Mouse (Mus musculus): Measurements from ENCODE around the gene Wee2. TPM values are rescaled to one million over a fixed set of nuclear protein-coding genes. Genes with fewer than 3 reads are reported as not detected.

The Wee2 gene
- polyA plus RNA-seq (2014; fragmentation: Illumina TruSeq; extraction: RNeasy Lipid Tissue Mini Kit (QIAGEN cat#74804); ENCODE audit: low read depth, low replicate concordance): 2.7 TPM

GRCm38 (mm10) chr6:40438936-40439335 lies at the start of gene Wee2:
Wee2 (plus strand) TSS chr6:40439088.

GRCm38 (mm10) chr6:40436047-40436483 lies 2.8 kb upstream of the Wee2 start, which contains the start of gene E330009J07Rik:
E330009J07Rik (minus strand) TSS chr6:40436135.

GRCm38 (mm10) chr6:40470916-40471719 lies 32.2 kb downstream of the Wee2 start, which contains the start of gene Ssbp1:
Ssbp1 (plus strand) TSS chr6:40471352.

GRCm38 (mm10) chr6:40490933-40491332 lies 52.0 kb downstream of the Wee2 start, which contains the start of gene Tas2r137:
Tas2r137 (plus strand) TSS chr6:40491233.

GRCm38 (mm10) chr6:40493229-40493628 lies 54.3 kb downstream of the Wee2 start, which contains the start of gene Tas2r108:
Tas2r108 (plus strand) TSS chr6:40493529.

Other genes starting within 250 kb of the Wee2 start
- gene Agk, start 113.9 kb upstream of the Wee2 start, polyA plus RNA-seq (2014; fragmentation: Illumina TruSeq; extraction: RNeasy Lipid Tissue Mini Kit (QIAGEN cat#74804); ENCODE audit: low read depth, low replicate concordance): 11.9 TPM
- gene E330009J07Rik, start 3.0 kb upstream of the Wee2 start, polyA plus RNA-seq (2014; fragmentation: Illumina TruSeq; extraction: RNeasy Lipid Tissue Mini Kit (QIAGEN cat#74804); ENCODE audit: low read depth, low replicate concordance): 11.1 TPM
- gene Ssbp1, start 32.3 kb downstream of the Wee2 start, polyA plus RNA-seq (2014; fragmentation: Illumina TruSeq; extraction: RNeasy Lipid Tissue Mini Kit (QIAGEN cat#74804); ENCODE audit: low read depth, low replicate concordance): 61.6 TPM
- not detected for gene Tas2r137, start 52.1 kb downstream of the Wee2 start, polyA plus RNA-seq (2014; fragmentation: Illumina TruSeq; extraction: RNeasy Lipid Tissue Mini Kit (QIAGEN cat#74804); ENCODE audit: low read depth, low replicate concordance)
- not detected for gene Tas2r108, start 54.4 kb downstream of the Wee2 start, polyA plus RNA-seq (2014; fragmentation: Illumina TruSeq; extraction: RNeasy Lipid Tissue Mini Kit (QIAGEN cat#74804); ENCODE audit: low read depth, low replicate concordance)
- gene Prss37, start 80.4 kb downstream of the Wee2 start, polyA plus RNA-seq (2014; fragmentation: Illumina TruSeq; extraction: RNeasy Lipid Tissue Mini Kit (QIAGEN cat#74804); ENCODE audit: low read depth, low replicate concordance): 3.7 TPM
- gene Olfr461, start 116.0 kb downstream of the Wee2 start, polyA plus RNA-seq (2014; fragmentation: Illumina TruSeq; extraction: RNeasy Lipid Tissue Mini Kit (QIAGEN cat#74804); ENCODE audit: low read depth, low replicate concordance): not detected
- not detected for gene Olfr460, start 130.4 kb downstream of the Wee2 start, polyA plus RNA-seq (2014; fragmentation: Illumina TruSeq; extraction: RNeasy Lipid Tissue Mini Kit (QIAGEN cat#74804); ENCODE audit: low read depth, low replicate concordance)
- 1.6 TPM for gene Clec5a, start 146.7 kb downstream of the Wee2 start, polyA plus RNA-seq (2014; fragmentation: Illumina TruSeq; extraction: RNeasy Lipid Tissue Mini Kit (QIAGEN cat#74804); ENCODE audit: low read depth, low replicate concordance)
- gene Tas2r138, start 174.2 kb downstream of the Wee2 start, polyA plus RNA-seq (2014; fragmentation: Illumina TruSeq; extraction: RNeasy Lipid Tissue Mini Kit (QIAGEN cat#74804); ENCODE audit: low read depth, low replicate concordance): not detected
- 2.4 TPM for gene Mgam, start 189.7 kb downstream of the Wee2 start, polyA plus RNA-seq (2014; fragmentation: Illumina TruSeq; extraction: RNeasy Lipid Tissue Mini Kit (QIAGEN cat#74804); ENCODE audit: low read depth, low replicate concordance)